29 mouse cellular contexts compared by ENCODE assay signal in the genomic region with DNA sequence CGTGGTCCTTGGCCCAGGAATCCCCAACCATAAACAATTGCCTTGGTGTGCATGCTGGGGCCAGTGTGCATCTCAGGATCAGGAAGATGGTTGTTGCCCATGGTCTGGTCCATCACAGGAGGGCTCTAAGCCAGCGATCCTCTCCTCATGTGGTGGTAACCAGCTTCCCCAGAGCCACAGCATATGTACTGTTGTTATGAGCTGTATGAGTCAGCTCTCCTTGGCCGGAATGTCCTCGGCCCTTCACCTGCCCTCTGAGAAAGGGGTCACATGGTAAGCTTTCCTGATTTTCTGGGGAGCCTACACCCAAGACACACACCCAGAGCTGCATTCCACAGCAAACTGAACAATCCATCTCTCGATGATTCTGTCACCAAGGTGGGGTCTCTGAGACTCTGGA. TPM values are rescaled to one million over a fixed set of nuclear protein-coding genes. Genes with fewer than 3 reads are reported as not detected.
A peak's percentile ranks its signal among the peaks of the same experiment; 100 is the strongest.
DNase-seq lines count a peak whose midpoint lies in the region; ATAC-seq and TF ChIP-seq lines count a peak whose summit lies in the region.
"Had no signal": no experiment of that assay in that cellular context is flagged by ENCODE, and none has a peak within 500 bp of the region (broad histone marks: within the 10 kb centered on the region; RNA-seq: fewer than 3 reads in every experiment).

No protein-coding gene starts in this region.

- H3K4me1 ChIP-seq in lung, postnatal 0 days (ENCODE audit: insufficient read depth, low read depth, low read length): no peaks in the 10 kb centered on the region
- H3K4me1 ChIP-seq in lung, adult 2 months (ENCODE audit: control insufficient read depth, insufficient read depth, low read length): no peaks in the 10 kb centered on the region
- H3K4me1 ChIP-seq in small intestine, adult 2 months (ENCODE audit: control insufficient read depth, insufficient read depth, insufficient read length, low read length): 0 out of 2 replicates have a peak, but pooled peaks cover 2% of the 10 kb centered on the region
- H3K4me1 ChIP-seq in limb, embryonic 10.5 days: peaks cover 27% of the 10 kb centered on the region

- WGBS in lung, postnatal 0 days: 69% methylated on average over 5 of the region's 5 CpGs
- 69% methylated on average over 5 of the region's 5 CpGs for WGBS in lung, adult 2 months
- WGBS in small intestine, adult 2 months: 60% methylated on average over 5 of the region's 5 CpGs
- WGBS in limb, embryonic 10.5 days: 81% methylated on average over 5 of the region's 5 CpGs

- peak; percentile 39; the same call in 1 of the 2 replicates for TF ChIP-seq EP300 in lung, postnatal 0 days (IDR thresholded peaks at IDR 0.05)

- no peak for TF ChIP-seq CTCF in lung, postnatal 0 days (IDR thresholded peaks at IDR 0.05)
- TF ChIP-seq CTCF in lung, adult 2 months (IDR thresholded peaks at IDR 0.05; ENCODE audit: insufficient read depth, low read length): no peak
- no peak for TF ChIP-seq CTCF in small intestine, adult 2 months (IDR thresholded peaks at IDR 0.05; ENCODE audit: extremely low read depth, insufficient read length, insufficient replicate concordance, low read depth, low read length)

- peak; percentile 44 for DNase-seq in lung, postnatal 0 days (ENCODE audit: low spot score)
- no peak for DNase-seq in lung, adult 2 months
- DNase-seq in NIH3T3 (ENCODE audit: low read depth): peak; percentile 51
- DNase-seq in spleen, postnatal 10 days (ENCODE audit: low spot score in 2 of 2): no peak
- no peak for DNase-seq in limb, embryonic 10.5 days (ENCODE audit: low spot score)
- DNase-seq: adrenal gland, adult 2 months; adrenal gland, postnatal 14 days; cerebellum, adult 11 months; cerebellum, adult 2 months; cerebellum, adult 9-11 months; cerebellum, postnatal 25 days; embryo, embryonic 11 days; gastrocnemius, postnatal 25 days; heart, adult 18-20 months; heart, postnatal 10 days; heart, postnatal 36 days had no signal

- no peaks in the 10 kb centered on the region for H3K36me3 ChIP-seq in lung, postnatal 0 days (ENCODE audit: insufficient read depth, low read length)
- H3K36me3 ChIP-seq in small intestine, adult 2 months (ENCODE audit: control insufficient read depth, insufficient read depth, low read length): no peaks in the 10 kb centered on the region
- H3K36me3 ChIP-seq in limb, embryonic 10.5 days: no peaks in the 10 kb centered on the region
- H3K36me3 ChIP-seq: embryonic facial prominence, embryonic 10.5 days; embryonic facial prominence, embryonic 13.5 days; forebrain, embryonic 12.5 days; forebrain, embryonic 15.5 days; heart, embryonic 15.5 days; hindbrain, embryonic 10.5 days; hindbrain, embryonic 13.5 days had no signal

- H3K27me3 ChIP-seq in lung, postnatal 0 days (replicated peaks; ENCODE audit: insufficient read depth, low read length): peaks cover 17% of the 10 kb centered on the region; the same call in 1 of the 2 replicates
- H3K27me3 ChIP-seq in small intestine, adult 2 months (ENCODE audit: control insufficient read depth, insufficient read depth, low read length): peaks cover 10% of the 10 kb centered on the region
- peaks cover 58% of the 10 kb centered on the region for H3K27me3 ChIP-seq in limb, embryonic 10.5 days (ENCODE audit: low read depth, poor library complexity, severe bottlenecking)

- H3K4me2 ChIP-seq in lung, postnatal 0 days (replicated peaks; ENCODE audit: low read depth, low read length): no peak overlapping the region
- H3K4me2 ChIP-seq: embryonic facial prominence, embryonic 13.5 days; forebrain, embryonic 12.5 days; forebrain, embryonic 15.5 days; heart, embryonic 12.5 days; heart, embryonic 15.5 days had no signal

- no peak for TF ChIP-seq POLR2A in lung, adult 2 months (IDR thresholded peaks at IDR 0.05; ENCODE audit: borderline replicate concordance, extremely low read depth, low read depth, low read length)
- no peak for TF ChIP-seq POLR2A in small intestine, adult 2 months (IDR thresholded peaks at IDR 0.05; ENCODE audit: low read depth, low read length)

- no peak overlapping the region for H3K27ac ChIP-seq in lung, postnatal 0 days (ENCODE audit: low read length)
- H3K27ac ChIP-seq in small intestine, adult 2 months (ENCODE audit: insufficient read depth, low read depth, low read length): peak overlapping the region; percentile 76
- H3K27ac ChIP-seq in limb, embryonic 10.5 days: no peak overlapping the region
- H3K27ac ChIP-seq: embryonic facial prominence, embryonic 10.5 days; embryonic facial prominence, embryonic 13.5 days; forebrain, embryonic 12.5 days; forebrain, embryonic 15.5 days; heart, embryonic 15.5 days; hindbrain, embryonic 10.5 days; hindbrain, embryonic 13.5 days; hindbrain, postnatal 0 days had no signal

- no peak overlapping the region for H3K4me3 ChIP-seq in lung, postnatal 0 days (ENCODE audit: low read depth, low read length)
- no peak overlapping the region for H3K4me3 ChIP-seq in lung, adult 2 months (replicated peaks; ENCODE audit: extremely low read depth, low read depth, low read length)
- peak overlapping the region; percentile 63 for H3K4me3 ChIP-seq in small intestine, adult 2 months (ENCODE audit: low read depth, low read length)
- no peak overlapping the region for H3K4me3 ChIP-seq in limb, embryonic 10.5 days
- H3K4me3 ChIP-seq: embryonic facial prominence, embryonic 10.5 days; embryonic facial prominence, embryonic 13.5 days; erythroblast, embryonic 14.5 days; forebrain, embryonic 12.5 days; forebrain, embryonic 15.5 days; heart, embryonic 12.5 days; heart, embryonic 15.5 days; hindbrain, embryonic 10.5 days; hindbrain, embryonic 13.5 days had no signal

- no peak overlapping the region for H3K9ac ChIP-seq in lung, postnatal 0 days (replicated peaks; ENCODE audit: low read depth)
- H3K9ac ChIP-seq: embryonic facial prominence, embryonic 13.5 days; forebrain, embryonic 12.5 days; forebrain, embryonic 15.5 days; heart, embryonic 12.5 days; heart, embryonic 15.5 days; hindbrain, embryonic 13.5 days had no signal

- no peaks in the 10 kb centered on the region for H3K9me3 ChIP-seq in lung, postnatal 0 days (ENCODE audit: low read length)
- no peaks in the 10 kb centered on the region for H3K9me3 ChIP-seq in limb, embryonic 10.5 days (replicated peaks)
- H3K9me3 ChIP-seq: forebrain, embryonic 12.5 days; forebrain, embryonic 15.5 days had no signal

- ATAC-seq in lung, postnatal 0 days: peak; percentile 72
- ATAC-seq: CD4-positive, CD25-positive, alpha-beta regulatory T cell, adult 4 months; forebrain, embryonic 15.5 days; hindbrain, postnatal 0 days; inflammation-experienced regulatory T-cells, adult 6 months had no signal

RNA-seq across cellular contexts. Expression of a gene that starts 2.2 kb away (rescaled TPM):
- 2.1 and 2.5 TPM in 2 replicates for polyA plus RNA-seq in lung, postnatal 0 days (2015; fragmentation: Nextera tagmentation; extraction: Ambion mirVana)
- polyA plus RNA-seq in lung, adult 2 months (2012; rRNA removed): 3.7 and 4.8 TPM in 2 replicates
- 3.1 and 8.3 TPM in 2 replicates for polyA plus RNA-seq in small intestine, adult 2 months (2012; rRNA removed)
- 0.36 and 0.93 TPM in 2 replicates for polyA plus RNA-seq in limb, embryonic 10.5 days (2016; fragmentation: Nextera tagmentation; extraction: Ambion mirVana)
- polyA plus RNA-seq: CD4-positive, CD25-positive, alpha-beta regulatory T cell, adult 4 months; erythroblast, embryonic 14.5 days; inflammation-experienced regulatory T-cells, adult 6 months had no signal

RNA-seq across cellular contexts. Expression of a gene that starts 37.7 kb away (rescaled TPM):
- 0.26 and 0.37 TPM in 2 replicates for polyA plus RNA-seq in lung, postnatal 0 days (2015; fragmentation: Nextera tagmentation; extraction: Ambion mirVana)
- 2.9 and 6.0 TPM in 2 replicates for polyA plus RNA-seq in lung, adult 2 months (2012; rRNA removed)
- polyA plus RNA-seq in small intestine, adult 2 months (2012; rRNA removed): 0.20 and 0.67 TPM in 2 replicates
- polyA plus RNA-seq in limb, embryonic 10.5 days (2016; fragmentation: Nextera tagmentation; extraction: Ambion mirVana): not detected in 2 replicates
- polyA plus RNA-seq: cerebellum, adult 2 months; embryonic facial prominence, embryonic 13.5 days; erythroblast, embryonic 14.5 days; forebrain, embryonic 12.5 days; heart, embryonic 12.5 days; heart, embryonic 15.5 days; hindbrain, postnatal 0 days had no signal

Comparison
In these comparisons a context has a peak if more than half of its experiments do, and no peak if none do; other contexts are left out.
1. DNase-seq: peak in lung, postnatal 0 days (single experiment) and NIH3T3 (single experiment); none in lung, adult 2 months (single experiment), spleen, postnatal 10 days (0 of 2) and limb, embryonic 10.5 days (single experiment).